Mouse (Mus musculus): ENCODE measurements around the gene Pdzd7. TPM values are rescaled to one million over a fixed set of nuclear protein-coding genes. Genes with fewer than 3 reads are reported as not detected.

Gene Pdzd7
- polyA plus RNA-seq, 1 experiment from 2014 or later, result not detected

- WGBS (ENCODE audit: insufficient replicate concordance), result 1% methylated on average over 32 of the region's 32 CpGs
- Histone ChIP-seq H3K27me3 (replicated peaks) (peaks cover 56% of the 10 kb centered on the region), H3K9ac (peak overlapping the region; percentile 89), H3K4me1 (peaks cover 50% of the 10 kb centered on the region), H3K36me3 (no peaks in the 10 kb centered on the region), H3K9me3 (replicated peaks) (no peaks in the 10 kb centered on the region), H3K4me2 (peak overlapping the region; percentile 95), H3K4me3 (peak overlapping the region; percentile 71), H3K27ac (peak overlapping the region; percentile 92; the same call in 1 of the 2 replicates)
- ATAC-seq, result peak; percentile 58
Measured at GRCm38 (mm10) chr19:45075323-45076035, 30.0 kb upstream of the Pdzd7 start.

GRCm38 (mm10) chr19:45074580-45075322 is 29.2 kb upstream of the Pdzd7 start, which contains the start of gene Kazald1:
TSS of gene Kazald1 (plus strand) at chr19:45075241.
- peak within 1 kb of the TSS; percentile 92 for H3K27ac ChIP-seq
- peak within 1 kb of the TSS; percentile 89 for H3K9ac ChIP-seq
- no peaks in the 10 kb centered on the region for H3K36me3 ChIP-seq
- peak within 1 kb of the TSS; percentile 71 for H3K4me3 ChIP-seq
- under 1% methylated on average over 45 of the region's 45 CpGs for WGBS (ENCODE audit: insufficient replicate concordance)
- H3K27me3 ChIP-seq (replicated peaks), result peaks cover 50% of the 10 kb centered on the region
- H3K4me1 ChIP-seq, result peaks cover 45% of the 10 kb centered on the region
- peak; percentile 86 for ATAC-seq
- H3K4me2 ChIP-seq, result peak within 1 kb of the TSS; percentile 95
- no peaks in the 10 kb centered on the region for H3K9me3 ChIP-seq (replicated peaks)

GRCm38 (mm10) chr19:45073871-45074542 is 28.5 kb upstream of the Pdzd7 start:
- no peaks in the 10 kb centered on the region for H3K36me3 ChIP-seq
- peaks cover 42% of the 10 kb centered on the region for H3K27me3 ChIP-seq (replicated peaks)
- peaks cover 39% of the 10 kb centered on the region for H3K4me1 ChIP-seq
- H3K4me3 ChIP-seq, result peak overlapping the region; percentile 71
- H3K4me2 ChIP-seq, result peak overlapping the region; percentile 95
- peak; percentile 59 for ATAC-seq
- H3K9me3 ChIP-seq (replicated peaks), result no peaks in the 10 kb centered on the region
- H3K9ac ChIP-seq, result peak overlapping the region; percentile 89
- peak overlapping the region; percentile 92 for H3K27ac ChIP-seq
- 7% methylated on average over 20 of the region's 20 CpGs for WGBS (ENCODE audit: insufficient replicate concordance)

GRCm38 (mm10) chr19:45067758-45068510 is 22.4 kb upstream of the Pdzd7 start:
- Histone ChIP-seq H3K4me3 (no peak overlapping the region), H3K4me2 (no peak overlapping the region), H3K27me3 (replicated peaks) (peaks cover 42% of the 10 kb centered on the region), H3K9ac (no peak overlapping the region), H3K36me3 (no peaks in the 10 kb centered on the region), H3K27ac (no peak overlapping the region), H3K9me3 (replicated peaks) (no peaks in the 10 kb centered on the region), H3K4me1 (peaks cover 45% of the 10 kb centered on the region)
- WGBS (ENCODE audit: insufficient replicate concordance), result 56% methylated on average over 7 of the region's 7 CpGs
- ATAC-seq, result no peak

- Histone ChIP-seq H3K9ac (no peak overlapping the region), H3K4me2 (no peak overlapping the region), H3K27me3 (replicated peaks) (peaks cover 42% of the 10 kb centered on the region), H3K27ac (no peak overlapping the region), H3K36me3 (no peaks in the 10 kb centered on the region), H3K4me3 (no peak overlapping the region), H3K4me1 (peaks cover 44% of the 10 kb centered on the region), H3K9me3 (replicated peaks) (no peaks in the 10 kb centered on the region)
- ATAC-seq, result no peak
- WGBS (ENCODE audit: insufficient replicate concordance), result 49% methylated on average over 17 of the region's 17 CpGs
Measured at GRCm38 (mm10) chr19:45067170-45067569, 21.7 kb upstream of the Pdzd7 start.

GRCm38 (mm10) chr19:45065226-45065625 is 19.7 kb upstream of the Pdzd7 start:
- Histone ChIP-seq H3K27me3 (replicated peaks) (peaks cover 40% of the 10 kb centered on the region), H3K27ac (no peak overlapping the region), H3K9me3 (replicated peaks) (no peaks in the 10 kb centered on the region), H3K9ac (no peak overlapping the region), H3K4me2 (no peak overlapping the region; the same call in 1 of the 2 replicates), H3K4me3 (no peak overlapping the region), H3K36me3 (no peaks in the 10 kb centered on the region), H3K4me1 (peaks cover 45% of the 10 kb centered on the region)
- ATAC-seq, result no peak
- 19% methylated on average over 21 of the region's 21 CpGs for WGBS (ENCODE audit: insufficient replicate concordance)

- Histone ChIP-seq H3K27ac (no peak overlapping the region), H3K4me2 (peak overlapping the region; percentile 56), H3K36me3 (no peaks in the 10 kb centered on the region), H3K9me3 (replicated peaks) (no peaks in the 10 kb centered on the region), H3K4me1 (peaks cover 57% of the 10 kb centered on the region), H3K27me3 (replicated peaks) (peaks cover 40% of the 10 kb centered on the region), H3K9ac (no peak overlapping the region), H3K4me3 (no peak overlapping the region; the same call in 1 of the 2 replicates)
- 34% methylated on average over 20 of the region's 20 CpGs for WGBS (ENCODE audit: insufficient replicate concordance)
- peak; percentile 84 for ATAC-seq
Measured at GRCm38 (mm10) chr19:45063565-45064292, 18.2 kb upstream of the Pdzd7 start.

- Histone ChIP-seq H3K4me2 (peak overlapping the region; percentile 93), H3K27me3 (replicated peaks) (no peaks in the 10 kb centered on the region), H3K9ac (peak overlapping the region; percentile 87), H3K36me3 (no peaks in the 10 kb centered on the region), H3K9me3 (replicated peaks) (no peaks in the 10 kb centered on the region), H3K4me3 (peak overlapping the region; percentile 79), H3K4me1 (peaks cover 52% of the 10 kb centered on the region), H3K27ac (peak overlapping the region; percentile 96)
- WGBS (ENCODE audit: insufficient replicate concordance), result under 1% methylated on average over 14 of the region's 14 CpGs
- peak; percentile 56 for ATAC-seq
Measured at GRCm38 (mm10) chr19:45058841-45059240, 13.3 kb upstream of the Pdzd7 start.

- peak overlapping the region; percentile 79 for H3K4me3 ChIP-seq
- H3K36me3 ChIP-seq, result no peaks in the 10 kb centered on the region
- peak overlapping the region; percentile 87 for H3K9ac ChIP-seq
- H3K9me3 ChIP-seq (replicated peaks), result no peaks in the 10 kb centered on the region
- H3K4me2 ChIP-seq, result peak overlapping the region; percentile 93
- peak; percentile 86 for ATAC-seq
- H3K4me1 ChIP-seq, result peaks cover 47% of the 10 kb centered on the region
- H3K27me3 ChIP-seq (replicated peaks), result no peaks in the 10 kb centered on the region
- 1% methylated on average over 34 of the region's 34 CpGs for WGBS (ENCODE audit: insufficient replicate concordance)
- peak overlapping the region; percentile 96 for H3K27ac ChIP-seq
Measured at GRCm38 (mm10) chr19:45058113-45058839, 12.8 kb upstream of the Pdzd7 start.

- peak overlapping the region; percentile 79 for H3K4me3 ChIP-seq
- H3K9ac ChIP-seq, result peak overlapping the region; percentile 87
- H3K36me3 ChIP-seq, result no peaks in the 10 kb centered on the region
- peak overlapping the region; percentile 93 for H3K4me2 ChIP-seq
- no peaks in the 10 kb centered on the region for H3K27me3 ChIP-seq (replicated peaks)
- H3K4me1 ChIP-seq, result peaks cover 45% of the 10 kb centered on the region
- no peak for ATAC-seq
- WGBS (ENCODE audit: insufficient replicate concordance), result 49% methylated on average over 7 of the region's 7 CpGs
- peak overlapping the region; percentile 96 for H3K27ac ChIP-seq
- no peaks in the 10 kb centered on the region for H3K9me3 ChIP-seq (replicated peaks)
Measured at GRCm38 (mm10) chr19:45057724-45058112, 12.2 kb upstream of the Pdzd7 start.
